Mouse (Mus musculus): ENCODE measurements around the gene AC109138.7.

DNA sequence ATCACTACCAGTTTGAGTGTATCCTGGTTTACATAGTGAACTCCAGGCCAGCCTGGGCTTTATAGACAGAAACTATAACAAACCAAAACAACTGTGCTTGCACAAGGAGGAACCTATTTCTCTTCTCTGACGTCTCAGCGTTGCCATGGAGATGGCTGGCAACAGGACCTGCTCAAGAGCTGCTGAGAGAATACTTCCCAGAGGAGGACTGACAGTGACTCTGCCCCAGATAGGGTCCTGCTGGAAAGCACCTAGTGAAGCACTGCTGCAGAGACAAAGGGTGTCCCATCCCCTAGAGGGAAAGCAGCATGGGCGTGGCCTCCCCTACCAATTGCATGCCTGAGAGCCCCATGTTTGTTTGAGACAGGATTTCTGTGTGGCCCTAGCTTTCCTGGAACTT is 32.3 kb upstream of the AC109138.7 start:
- TF ChIP-seq CTCF (IDR thresholded peaks at IDR 0.05; ENCODE audit: extremely low read depth, insufficient read depth, insufficient read length, insufficient replicate concordance) (no peak), POLR2A (IDR thresholded peaks at IDR 0.05; ENCODE audit: low read depth, low read length) (no peak)

Data from spleen, adult 2 months (tissue).